Mouse (Mus musculus) hindbrain, embryonic 13.5 days (tissue): ENCODE data around the gene Arhgef3. TPM values are rescaled to one million over a fixed set of nuclear protein-coding genes. Genes with fewer than 3 reads are reported as not detected.
"Not testable (repeated sequence)": the region's sequence is repeated elsewhere in the genome, so short reads cannot be mapped to it uniquely, and the experiment has no call there.

Experiments
- ATAC-seq: fragments of 200-750 bp; cut with Nextera tagmentation; 2 replicates; pipeline ENCODE4 v1.8.0; 2017; ENCODE audit warnings: moderate TSS enrichment; ENCODE audit not compliant: low FRiP score
- H3K27ac ChIP-seq: fragments of 300-500 bp; sonication (generic); 2 replicates; pipeline ENCODE4 v1.5.1; 2015; ENCODE audit warnings: inconsistent platforms, mild to moderate bottlenecking, moderate library complexity
- H3K27me3 ChIP-seq: fragments of 300-500 bp; sonication (generic); 2 replicates; pipeline ENCODE4 v1.6.1; 2015; ENCODE audit warnings: mild to moderate bottlenecking, inconsistent platforms
- H3K36me3 ChIP-seq: fragments of 300-500 bp; sonication (generic); 2 replicates; pipeline ENCODE4 v1.6.1; 2015; ENCODE audit warnings: mild to moderate bottlenecking, inconsistent platforms
- H3K4me1 ChIP-seq: fragments of 300-500 bp; sonication (generic); replicated peaks from 2 replicates; pipeline ENCODE4 v1.6.1; 2015; ENCODE audit warnings: inconsistent platforms
- H3K4me2 ChIP-seq: fragments of 300-500 bp; sonication (generic); 2 replicates; pipeline ENCODE4 v1.6.1; 2015; ENCODE audit warnings: inconsistent platforms, mild to moderate bottlenecking, moderate library complexity
- H3K4me3 ChIP-seq: fragments of 300-500 bp; sonication (generic); 2 replicates; pipeline ENCODE4 v1.5.1; 2015; ENCODE audit warnings: mild to moderate bottlenecking, inconsistent platforms
- H3K9ac ChIP-seq: fragments of 300-500 bp; sonication (generic); 2 replicates; pipeline ENCODE4 v1.6.1; 2015; ENCODE audit warnings: mild to moderate bottlenecking, inconsistent platforms
- H3K9me3 ChIP-seq: fragments of 300-500 bp; sonication (generic); 2 replicates; pipeline ENCODE4 v1.6.1; 2016; ENCODE audit warnings: inconsistent platforms
- WGBS: fragments of 180-500 bp; shearing (Covaris S2); methylation state at CpG from one replicate; pipeline ENCODE4 v1.1.7; 2015; 5-methylcytosine and 5-hydroxymethylcytosine counted together
- polyA plus RNA-seq: library from polyadenylated mRNA; unstranded; fragments of >200 nt; fragmentation: Nextera tagmentation; extraction: Ambion mirVana; gene quantifications from 2 replicates; pipeline ENCODE4 v1.2.1, GENCODE M21; 2015

The Arhgef3 gene
- polyA plus RNA-seq, 1 experiment from 2014 or later: 6.2 TPM

GRCm38 (mm10) chr14:27200743-27201576 is 86.3 kb downstream of the Arhgef3 start:
- no peak for ATAC-seq
- 58% methylated on average over 12 of the region's 12 CpGs for WGBS
- no peak overlapping the region for H3K9ac ChIP-seq

GRCm38 (mm10) chr14:27201824-27202223 is 87.1 kb downstream of the Arhgef3 start:
- Histone ChIP-seq H3K36me3 (no peaks in the 10 kb centered on the region), H3K9ac (no peak overlapping the region), H3K9me3 (no peaks in the 10 kb centered on the region), H3K4me2 (no peak overlapping the region), H3K27me3 (no peaks in the 10 kb centered on the region; the same call in 1 of the 2 replicates), H3K4me3 (no peak overlapping the region), H3K4me1 (no peaks in the 10 kb centered on the region), H3K27ac (no peak overlapping the region)
- 58% methylated on average over 5 of the region's 5 CpGs for WGBS
- ATAC-seq: no peak

More at GRCm38 (mm10) chr14:27200743-27201576, 86.3 kb downstream of the Arhgef3 start:
- Histone ChIP-seq H3K4me3 (no peak overlapping the region), H3K4me2 (no peak overlapping the region), H3K9me3 (no peaks in the 10 kb centered on the region), H3K36me3 (no peaks in the 10 kb centered on the region), H3K27me3 (no peaks in the 10 kb centered on the region; the same call in 1 of the 2 replicates), H3K4me1 (no peaks in the 10 kb centered on the region), H3K27ac (no peak overlapping the region)

GRCm38 (mm10) chr14:27204704-27205103 is 90.0 kb downstream of the Arhgef3 start:
- Histone ChIP-seq H3K27ac (no peak overlapping the region), H3K27me3 (no peaks in the 10 kb centered on the region), H3K9me3 (no peaks in the 10 kb centered on the region), H3K4me2 (no peak overlapping the region), H3K9ac (no peak overlapping the region), H3K36me3 (no peaks in the 10 kb centered on the region), H3K4me1 (no peaks in the 10 kb centered on the region), H3K4me3 (no peak overlapping the region)
- no peak for ATAC-seq
- 95% methylated on average over 2 of the region's 2 CpGs for WGBS

- Histone ChIP-seq H3K9me3 (no peaks in the 10 kb centered on the region), H3K27me3 (no peaks in the 10 kb centered on the region), H3K27ac (no peak overlapping the region), H3K4me2 (no peak overlapping the region), H3K4me3 (no peak overlapping the region), H3K36me3 (no peaks in the 10 kb centered on the region), H3K4me1 (no peaks in the 10 kb centered on the region), H3K9ac (no peak overlapping the region)
- no peak for ATAC-seq
Measured at GRCm38 (mm10) chr14:27206443-27206842, 91.7 kb downstream of the Arhgef3 start.

GRCm38 (mm10) chr14:27209542-27209941 is 94.8 kb downstream of the Arhgef3 start:
- ATAC-seq: no peak
- H3K4me3 ChIP-seq: no peak overlapping the region
- H3K4me1 ChIP-seq: no peaks in the 10 kb centered on the region
- H3K9ac ChIP-seq: no peak overlapping the region
- H3K9me3 ChIP-seq: no peaks in the 10 kb centered on the region
- no peak overlapping the region for H3K4me2 ChIP-seq
- 95% methylated on average over 4 of the region's 4 CpGs for WGBS
- no peaks in the 10 kb centered on the region for H3K36me3 ChIP-seq
- no peaks in the 10 kb centered on the region for H3K27me3 ChIP-seq
- H3K27ac ChIP-seq: no peak overlapping the region

GRCm38 (mm10) chr14:27210801-27211200 is 96.1 kb downstream of the Arhgef3 start:
- WGBS: 87% methylated on average over 9 of the region's 9 CpGs
- ATAC-seq, H3K4me3 ChIP-seq: not testable (repeated sequence)

GRCm38 (mm10) chr14:27211743-27212445 is 97.2 kb downstream of the Arhgef3 start:
- WGBS: 95% methylated on average over 2 of the region's 2 CpGs
- Histone ChIP-seq H3K4me3 (no peak overlapping the region), H3K27me3 (no peaks in the 10 kb centered on the region), H3K9ac (no peak overlapping the region), H3K4me1 (no peaks in the 10 kb centered on the region), H3K4me2 (no peak overlapping the region), H3K36me3 (no peaks in the 10 kb centered on the region), H3K27ac (no peak overlapping the region), H3K9me3 (no peaks in the 10 kb centered on the region)
- ATAC-seq: no peak

More at GRCm38 (mm10) chr14:27210801-27211200, 96.1 kb downstream of the Arhgef3 start:
- H3K4me2 ChIP-seq, H3K27me3 ChIP-seq, H3K36me3 ChIP-seq, H3K9me3 ChIP-seq, H3K27ac ChIP-seq, H3K9ac ChIP-seq, H3K4me1 ChIP-seq: not testable (repeated sequence)

- Histone ChIP-seq H3K27ac (no peak overlapping the region), H3K4me1 (no peaks in the 10 kb centered on the region), H3K9ac (no peak overlapping the region), H3K36me3 (no peaks in the 10 kb centered on the region), H3K4me3 (no peak overlapping the region), H3K9me3 (no peaks in the 10 kb centered on the region), H3K4me2 (no peak overlapping the region), H3K27me3 (no peaks in the 10 kb centered on the region)
- ATAC-seq: no peak
- 65% methylated on average over 2 of the region's 2 CpGs for WGBS
Measured at GRCm38 (mm10) chr14:27214232-27214631, 99.5 kb downstream of the Arhgef3 start.

- no peaks in the 10 kb centered on the region for H3K36me3 ChIP-seq
- 88% methylated on average over 7 of the region's 7 CpGs for whole genome bisulfite sequencing
- ATAC-seq: no peak
Measured at GRCm38 (mm10) chr14:27219668-27220067, 105.0 kb downstream of the Arhgef3 start.

GRCm38 (mm10) chr14:27220297-27220696 is 105.6 kb downstream of the Arhgef3 start:
- H3K4me1 ChIP-seq: no peaks in the 10 kb centered on the region
- H3K36me3 ChIP-seq: no peaks in the 10 kb centered on the region
- no peak overlapping the region for H3K4me2 ChIP-seq

More at GRCm38 (mm10) chr14:27219668-27220067, 105.0 kb downstream of the Arhgef3 start:
- Histone ChIP-seq H3K4me2 (no peak overlapping the region), H3K4me1 (no peaks in the 10 kb centered on the region), H3K9ac (no peak overlapping the region), H3K4me3 (no peak overlapping the region), H3K27ac (no peak overlapping the region), H3K27me3 (no peaks in the 10 kb centered on the region), H3K9me3 (no peaks in the 10 kb centered on the region)

GRCm38 (mm10) chr14:27224636-27225035 is 109.9 kb downstream of the Arhgef3 start:
- no peaks in the 10 kb centered on the region for H3K27me3 ChIP-seq
- H3K27ac ChIP-seq: no peak overlapping the region
- no peak overlapping the region for H3K4me3 ChIP-seq
- 90% methylated on average over 7 of the region's 7 CpGs for WGBS
- ATAC-seq: no peak
- no peak overlapping the region for H3K9ac ChIP-seq
- H3K4me2 ChIP-seq: no peak overlapping the region
- H3K36me3 ChIP-seq: no peaks in the 10 kb centered on the region
- H3K9me3 ChIP-seq: no peaks in the 10 kb centered on the region
- 0 out of 2 replicates have a peak, but pooled peaks cover 3% of the 10 kb centered on the region for H3K4me1 ChIP-seq

More at GRCm38 (mm10) chr14:27220297-27220696, 105.6 kb downstream of the Arhgef3 start:
- Histone ChIP-seq H3K9ac (no peak overlapping the region), H3K4me3 (no peak overlapping the region), H3K9me3 (no peaks in the 10 kb centered on the region), H3K27me3 (no peaks in the 10 kb centered on the region), H3K27ac (no peak overlapping the region)
- no peak for ATAC-seq
- WGBS: 89% methylated on average over 12 of the region's 12 CpGs

- no peak overlapping the region for H3K4me3 ChIP-seq
- H3K36me3 ChIP-seq: no peaks in the 10 kb centered on the region
- no peaks in the 10 kb centered on the region for H3K9me3 ChIP-seq
- ATAC-seq: no peak
- H3K4me1 ChIP-seq: peaks cover 12% of the 10 kb centered on the region
- no peaks in the 10 kb centered on the region for H3K27me3 ChIP-seq
- no peak overlapping the region for H3K27ac ChIP-seq
- no peak overlapping the region for H3K9ac ChIP-seq
- H3K4me2 ChIP-seq: no peak overlapping the region
- 44% methylated on average over 3 of the region's 3 CpGs for WGBS
Measured at GRCm38 (mm10) chr14:27226288-27226687, 111.6 kb downstream of the Arhgef3 start.
